Mouse (Mus musculus): ENCODE measurements around the gene Mrpl10.

The Mrpl10 gene

DNA sequence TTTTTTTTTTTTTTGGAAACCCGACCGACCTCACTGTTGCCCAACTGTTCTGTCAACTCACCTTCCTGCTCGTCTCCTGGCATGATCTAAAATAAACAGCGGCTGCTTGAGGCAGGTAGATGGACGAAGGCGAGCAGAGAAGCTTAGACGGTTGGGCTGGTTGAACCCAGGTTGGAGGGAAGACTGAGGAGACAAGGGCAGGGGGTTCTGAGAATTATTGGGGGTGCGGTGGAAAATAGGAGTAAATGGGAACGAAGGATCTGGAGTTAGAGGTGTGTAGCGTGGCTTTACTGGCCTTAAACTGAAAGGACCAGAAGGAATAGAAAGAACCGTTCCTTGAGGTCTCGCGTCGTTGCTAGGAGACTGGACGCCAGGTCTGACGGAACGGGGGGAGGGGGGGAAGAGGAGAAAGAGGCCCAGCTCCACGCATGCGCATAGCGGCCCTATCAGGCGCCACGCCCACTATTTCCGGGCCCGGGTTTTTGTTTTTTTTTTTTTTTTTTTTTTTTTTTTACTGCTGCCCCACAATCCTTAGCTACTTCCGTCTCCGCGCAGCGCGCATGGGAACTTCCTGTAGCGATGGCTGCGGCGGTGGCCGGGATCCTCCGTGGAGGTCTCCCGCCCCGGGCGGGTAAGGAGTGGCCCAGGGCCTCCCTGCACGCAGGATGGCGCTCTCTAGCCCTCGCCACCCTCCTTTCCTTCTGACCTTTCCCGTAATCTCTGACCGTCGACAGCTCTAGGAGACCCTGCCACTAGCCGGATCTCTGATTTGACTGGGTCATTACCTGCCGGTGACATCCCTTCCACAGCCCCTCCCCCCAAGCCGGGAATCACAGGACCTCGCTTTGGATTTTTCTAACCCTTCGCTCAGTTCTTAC lies at the start of gene Mrpl10, which contains the start of gene Lrrc46:
Mrpl10 (plus strand) TSS at position 539 of the 878 bp plus-strand sequence.
Lrrc46 (minus strand) TSS at position 386 of the 878 bp plus-strand sequence.
- in situ Hi-C loops (cut with MboI; ENCODE audit: low sequenced_read_pairs), result no loop called here

DNA sequence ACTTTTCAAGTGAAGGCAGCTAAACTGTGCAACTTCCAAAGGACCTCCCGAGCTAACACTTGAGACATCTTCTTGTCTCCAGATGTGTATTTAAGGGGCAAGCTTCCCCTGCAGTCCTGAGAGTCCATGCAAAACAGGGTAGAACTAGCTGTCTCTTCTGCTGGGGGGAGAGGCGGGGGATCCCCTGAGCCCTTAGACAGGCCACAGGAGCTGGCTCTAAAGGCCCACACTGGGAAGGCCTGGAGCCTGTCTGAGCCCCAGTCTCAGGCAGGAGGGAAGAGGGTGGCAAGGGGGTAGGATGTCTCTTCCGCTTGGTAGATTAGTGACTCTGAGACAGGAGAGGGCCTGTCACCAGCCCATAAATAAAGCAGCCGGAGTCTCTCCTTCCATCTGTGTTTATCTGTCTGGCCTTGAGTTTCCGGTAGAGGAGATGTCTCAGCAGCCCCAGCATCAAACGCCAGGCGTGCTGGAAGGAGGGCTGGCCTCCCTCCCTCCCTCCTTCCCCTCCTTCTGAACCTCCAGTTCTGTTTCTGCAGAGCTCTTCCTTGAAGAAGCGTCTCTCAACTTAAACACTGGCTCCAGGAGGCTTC lies 48.5 kb upstream of the Mrpl10 start:
- in situ Hi-C loops (cut with MboI; ENCODE audit: low sequenced_read_pairs), result no loop called here

DNA sequence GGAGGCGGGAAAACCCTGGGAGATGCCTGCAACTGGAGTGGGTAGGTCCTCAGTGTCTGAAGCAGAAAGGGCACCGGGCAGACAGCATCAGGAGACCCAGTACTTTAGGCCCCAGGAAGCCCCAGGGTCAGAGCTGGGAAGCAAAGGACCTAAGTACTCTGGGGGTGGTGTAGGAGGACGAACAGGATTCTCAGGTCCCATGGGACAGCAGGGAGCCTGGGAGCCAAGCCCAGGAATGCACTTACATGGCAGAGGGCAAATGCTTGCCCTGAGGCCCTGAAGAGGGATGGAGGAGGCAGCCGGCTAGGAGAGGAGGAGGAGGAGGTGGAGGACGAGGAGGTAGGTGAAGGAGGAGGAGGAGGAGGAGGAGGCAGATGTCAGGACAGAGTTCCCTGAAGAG lies 46.3 kb upstream of the Mrpl10 start:
- in situ Hi-C loops (cut with MboI; ENCODE audit: low sequenced_read_pairs), result no loop called here

DNA sequence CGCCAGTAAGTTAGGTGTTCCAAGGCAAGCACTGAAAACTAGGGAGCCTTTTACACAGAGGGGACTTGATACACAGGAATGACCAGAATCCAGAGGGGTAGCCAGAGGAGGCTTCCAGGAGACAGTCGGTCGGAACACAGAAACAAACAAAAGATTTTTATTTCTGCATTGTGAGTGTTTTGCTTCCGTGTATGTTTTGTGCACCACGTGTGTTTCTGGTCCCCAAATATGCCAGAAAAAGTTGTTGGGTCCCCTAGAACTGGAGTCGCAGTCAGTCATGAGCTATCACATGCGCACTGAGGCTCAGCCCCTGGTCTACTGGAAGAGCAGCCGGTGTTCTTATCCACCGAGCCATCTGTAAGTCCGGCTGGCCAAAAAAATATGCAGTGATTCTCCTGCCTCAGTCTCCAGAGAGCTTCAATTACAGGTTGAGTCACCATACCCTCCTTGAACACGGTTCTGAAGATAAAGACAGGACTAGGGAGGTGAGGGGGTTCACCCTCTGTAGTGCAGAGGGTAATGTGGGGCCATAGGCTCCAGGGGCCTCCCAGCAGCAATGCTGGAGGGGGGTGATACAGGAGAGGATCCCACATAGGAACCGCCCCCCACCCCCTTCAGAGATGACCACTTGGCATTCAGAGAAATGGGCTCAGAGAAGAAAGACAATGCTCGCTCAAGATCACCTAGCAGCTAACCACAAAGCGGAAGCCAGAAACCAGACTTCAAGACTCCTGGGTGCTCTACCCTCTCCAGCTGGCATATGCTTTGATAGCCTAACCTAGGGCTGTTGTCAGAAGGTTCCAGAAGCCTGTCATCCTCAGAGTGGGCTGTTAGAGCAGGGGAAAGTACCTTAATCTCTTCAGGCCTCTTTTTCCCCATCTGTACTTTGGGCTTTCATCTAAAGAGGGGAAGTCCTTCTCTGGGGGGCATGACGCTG lies 45.3 kb upstream of the Mrpl10 start:
- in situ Hi-C loops (cut with MboI; ENCODE audit: low sequenced_read_pairs), result no loop called here

DNA sequence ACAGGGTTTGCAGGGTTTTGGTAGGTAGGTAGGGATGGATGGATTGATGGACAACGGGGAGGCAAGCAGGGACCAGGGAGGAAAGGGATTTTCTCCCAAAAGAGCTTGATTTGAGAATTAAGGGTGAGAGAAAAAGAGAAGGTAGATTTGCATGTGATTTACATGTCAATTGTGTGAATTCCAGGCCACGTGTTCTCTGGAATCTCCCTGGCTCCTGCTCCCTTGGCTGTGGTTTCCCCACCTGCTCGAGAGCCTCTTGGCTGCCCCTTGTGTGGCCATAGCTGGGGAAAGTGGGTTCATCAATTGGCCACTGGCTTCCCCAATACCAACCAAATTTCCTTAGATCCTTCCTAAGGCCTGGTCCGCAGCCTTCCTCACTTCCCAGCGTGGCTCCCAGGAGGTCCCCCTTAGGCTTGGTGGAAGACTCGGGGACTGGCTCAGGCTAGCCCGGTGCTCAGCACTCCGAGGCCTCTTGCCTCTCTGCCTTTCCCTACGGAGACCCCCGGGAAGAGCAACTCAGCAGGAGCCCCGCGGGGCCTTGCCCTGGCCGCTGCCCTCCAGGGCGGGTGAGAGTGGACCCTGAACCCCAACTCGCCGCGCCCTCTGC lies 44.5 kb upstream of the Mrpl10 start:
- in situ Hi-C loops (cut with MboI; ENCODE audit: low sequenced_read_pairs), result no loop called here

DNA sequence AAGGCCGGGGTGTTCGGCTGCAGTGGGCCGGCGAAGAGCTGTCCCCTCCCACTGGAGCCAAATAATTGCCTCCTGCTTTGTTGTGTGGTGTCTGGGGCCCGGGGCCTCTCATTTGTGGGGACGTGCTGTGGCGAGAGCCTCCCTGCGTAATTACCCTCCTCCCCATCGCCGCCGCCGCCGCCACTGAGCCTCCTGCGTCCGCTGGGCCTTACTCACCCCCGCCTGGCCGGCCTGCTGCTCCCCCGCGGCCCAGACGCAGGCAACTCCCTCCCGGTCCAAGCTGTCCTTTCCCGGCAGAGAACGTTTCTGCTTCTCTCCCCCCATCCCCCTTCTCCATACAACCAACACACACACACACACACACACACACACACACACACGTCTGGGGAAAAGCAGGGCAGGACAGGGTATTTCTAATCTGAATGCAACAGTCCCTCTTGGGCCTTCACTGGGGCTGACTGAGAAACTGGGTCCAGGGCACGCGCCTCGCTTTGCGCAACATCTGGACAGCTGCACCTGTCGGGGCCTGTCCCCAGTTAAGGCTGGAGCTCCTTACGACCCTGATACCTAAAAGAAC lies 43.9 kb upstream of the Mrpl10 start:
- in situ Hi-C loops (cut with MboI; ENCODE audit: low sequenced_read_pairs), result no loop called here

DNA sequence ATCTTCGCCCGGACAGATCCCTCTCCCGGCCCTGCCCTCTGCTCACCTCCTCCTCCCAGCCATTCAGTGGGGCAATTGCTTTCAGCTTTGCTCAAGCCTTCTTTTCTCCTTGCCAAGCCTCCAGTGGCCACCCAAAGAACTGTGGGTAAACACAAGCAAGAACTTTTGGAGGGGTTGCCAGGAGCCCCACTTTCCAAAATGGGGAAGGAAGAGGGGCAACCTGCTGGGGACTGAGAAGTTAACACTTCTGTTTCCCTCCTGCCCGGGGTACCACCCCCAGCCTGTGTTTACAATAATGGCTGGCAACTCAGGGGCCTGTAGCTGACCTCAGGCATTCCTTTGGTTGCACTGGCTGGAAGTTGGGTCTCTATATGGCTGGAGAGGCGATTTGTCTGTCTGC lies 38.2 kb upstream of the Mrpl10 start:
- in situ Hi-C loops (cut with MboI; ENCODE audit: low sequenced_read_pairs), result no loop called here

DNA sequence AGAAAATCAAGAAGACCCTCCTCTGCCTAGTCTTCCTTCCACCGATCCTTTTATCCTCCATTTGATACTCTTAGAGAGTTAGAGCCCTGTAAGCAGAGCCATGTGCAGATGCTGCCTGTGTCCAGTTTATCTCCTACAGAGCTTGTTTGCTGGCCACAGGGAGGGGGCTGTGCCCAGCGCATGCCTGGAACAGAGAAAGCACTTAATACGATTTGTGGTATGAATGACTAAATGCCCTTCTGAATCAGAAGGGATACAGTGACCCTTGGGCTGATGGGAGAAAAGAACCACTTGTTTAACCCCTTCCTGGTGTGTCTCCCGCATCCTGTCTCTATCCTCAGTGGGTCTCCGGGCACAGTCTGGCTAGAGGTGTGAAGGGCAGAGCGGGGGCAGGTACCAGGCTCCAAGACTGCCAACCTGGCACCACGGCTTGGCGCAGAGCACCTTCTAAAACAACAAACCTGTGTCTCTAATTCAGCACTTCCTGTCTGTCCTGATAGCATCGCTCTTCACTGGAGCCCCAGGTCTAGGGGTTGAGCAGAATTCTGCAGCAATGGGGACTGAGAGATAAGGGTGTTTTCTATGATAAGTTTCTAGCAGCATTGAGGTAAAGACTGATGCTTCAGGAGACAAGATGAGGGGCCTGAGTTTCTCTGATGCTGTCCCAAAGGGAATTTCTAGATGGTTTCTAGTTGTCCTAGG lies 34.1 kb upstream of the Mrpl10 start:
- in situ Hi-C loops (cut with MboI; ENCODE audit: low sequenced_read_pairs), result no loop called here

DNA sequence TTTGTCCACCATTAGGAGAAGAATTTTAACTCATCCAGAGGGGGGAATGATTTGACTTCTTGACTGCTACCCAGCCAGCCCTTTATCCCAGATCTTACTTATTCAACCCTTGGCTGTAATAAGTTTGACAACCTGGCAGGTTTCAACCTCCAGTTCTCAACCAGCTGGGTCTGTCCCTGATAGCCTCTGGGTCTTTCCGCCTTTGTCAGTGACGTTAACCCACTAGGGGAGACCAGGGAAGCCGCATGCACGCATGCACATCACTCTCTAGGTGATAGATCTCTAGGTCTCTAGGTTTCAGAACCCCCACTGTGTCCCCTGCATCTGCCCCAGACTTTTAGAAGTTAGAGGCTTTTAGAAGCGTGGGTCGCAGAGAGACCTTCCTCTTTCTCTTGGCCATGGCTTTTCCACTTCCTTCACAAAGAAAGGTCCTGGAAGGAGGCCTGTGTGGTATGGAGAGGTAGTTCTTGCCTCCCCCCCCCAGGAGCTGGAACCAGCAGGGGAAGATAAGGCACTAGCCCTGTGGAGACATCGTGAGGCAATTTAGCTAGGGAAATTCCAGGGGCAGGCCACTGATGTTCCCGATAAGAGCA lies 32.1 kb upstream of the Mrpl10 start:
- in situ Hi-C loops (cut with MboI; ENCODE audit: low sequenced_read_pairs), result no loop called here

DNA sequence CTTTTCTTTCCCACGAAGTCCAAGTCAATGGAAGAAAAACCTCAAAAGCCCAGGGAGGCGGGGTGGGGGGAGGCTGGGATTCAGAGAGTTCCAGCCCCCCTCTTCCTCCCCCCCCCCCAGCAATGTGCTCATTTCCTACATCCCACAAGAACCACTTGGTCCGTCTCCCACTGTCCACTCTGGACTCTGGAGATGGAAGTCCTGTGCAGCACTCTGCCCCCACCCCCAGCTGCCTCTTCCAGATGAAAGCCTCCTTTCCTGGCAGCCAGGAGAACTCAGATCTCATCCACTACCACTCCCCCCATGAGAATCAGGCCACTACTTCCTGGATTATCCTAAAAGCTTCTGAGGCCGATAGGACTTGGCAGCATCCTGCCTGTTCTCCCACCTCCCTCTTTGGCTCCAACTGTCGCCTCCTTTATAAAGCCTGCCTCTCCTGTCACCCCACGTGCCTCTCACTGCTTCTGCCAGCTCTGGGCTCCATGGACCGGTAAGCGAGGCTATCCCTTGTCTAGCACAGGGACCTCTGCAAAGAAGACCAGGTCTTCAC lies 28.2 kb upstream of the Mrpl10 start, which contains the start of gene Sp6:
Sp6 (plus strand) TSS at position 274 of the 550 bp plus-strand sequence.
- in situ Hi-C loops (cut with MboI; ENCODE audit: low sequenced_read_pairs), result no loop called here

DNA sequence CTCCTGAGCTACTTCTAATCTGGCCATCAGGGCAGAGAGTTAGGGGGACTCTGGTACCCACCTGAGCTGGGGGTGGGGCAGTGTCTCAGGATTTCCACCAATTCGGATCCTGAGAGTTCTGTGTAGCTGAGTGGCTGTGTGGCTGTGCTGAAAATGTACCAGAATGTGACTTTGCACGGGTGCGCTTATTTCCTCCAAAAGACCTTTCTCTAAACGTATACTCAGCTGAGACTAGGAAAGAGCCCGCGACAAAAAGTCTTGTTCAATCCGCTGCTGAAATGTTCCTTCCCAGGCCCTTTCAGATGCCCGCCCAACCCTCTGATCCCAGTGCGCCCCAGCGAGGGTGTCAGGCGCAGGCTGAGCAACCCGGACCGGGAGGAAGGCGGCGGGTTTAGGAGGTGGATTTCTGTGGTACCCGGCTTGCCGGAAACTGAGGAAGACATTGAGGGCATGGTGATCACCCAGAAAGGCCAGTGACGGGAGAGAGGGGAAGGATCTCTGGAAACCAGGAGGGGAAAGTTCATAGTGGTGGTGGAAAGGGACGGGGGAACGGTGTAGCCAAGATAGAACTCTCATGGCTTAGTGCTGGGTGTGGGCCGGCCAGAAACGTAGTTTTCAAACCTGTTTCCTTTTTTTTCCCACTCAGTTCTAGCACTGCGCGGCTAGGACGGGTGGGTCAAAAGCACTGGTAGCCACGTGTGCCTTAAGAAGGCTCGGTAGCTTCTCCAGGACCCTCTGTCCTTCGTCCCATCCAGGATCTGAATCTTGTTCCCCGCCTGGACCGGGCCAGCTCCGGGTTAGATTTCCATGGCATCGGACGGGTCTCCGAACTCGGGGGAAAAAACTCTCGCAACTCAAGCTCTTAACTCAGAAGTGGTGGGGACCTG lies 23.4 kb upstream of the Mrpl10 start:
- in situ Hi-C loops (cut with MboI; ENCODE audit: low sequenced_read_pairs), result no loop called here

DNA sequence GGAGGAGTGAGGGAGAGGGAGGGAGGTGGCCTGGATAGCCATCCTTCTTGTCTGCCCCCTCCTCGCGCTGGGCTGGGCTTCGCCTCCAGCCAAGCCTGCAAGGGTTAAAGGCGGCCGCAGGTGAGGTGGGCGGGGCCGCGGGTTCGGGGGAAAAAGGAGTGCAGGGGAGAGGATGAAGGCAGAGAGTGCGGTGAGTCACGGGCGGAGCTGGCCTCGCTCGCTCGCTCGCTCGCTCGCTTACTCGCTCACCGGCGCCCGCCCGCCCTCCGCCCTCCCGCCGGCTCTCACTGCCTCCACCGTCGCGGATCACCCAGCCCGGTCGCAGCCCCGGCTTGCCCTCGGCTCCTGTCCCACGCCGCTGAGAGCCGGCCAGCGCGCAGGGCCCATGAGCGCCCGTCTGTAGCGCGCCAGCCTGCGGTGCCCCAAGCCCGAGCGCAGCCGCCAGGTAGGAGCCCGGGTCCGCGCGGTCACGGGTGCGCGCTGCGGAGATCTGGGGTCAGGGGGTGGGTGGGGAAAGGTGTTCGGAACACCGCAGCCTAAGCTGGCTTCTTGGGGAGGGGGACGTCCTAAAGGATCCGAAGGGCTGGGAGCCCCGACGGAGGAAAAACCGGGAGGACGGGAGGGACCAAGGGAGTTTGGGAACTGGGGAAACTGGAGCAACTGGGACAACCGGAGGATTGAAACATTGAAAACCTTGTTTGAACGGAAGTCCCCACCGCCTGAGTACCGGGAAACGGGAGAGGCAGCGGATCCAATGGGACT lies 22.6 kb upstream of the Mrpl10 start:
- in situ Hi-C loops (cut with MboI; ENCODE audit: low sequenced_read_pairs), result no loop called here

DNA sequence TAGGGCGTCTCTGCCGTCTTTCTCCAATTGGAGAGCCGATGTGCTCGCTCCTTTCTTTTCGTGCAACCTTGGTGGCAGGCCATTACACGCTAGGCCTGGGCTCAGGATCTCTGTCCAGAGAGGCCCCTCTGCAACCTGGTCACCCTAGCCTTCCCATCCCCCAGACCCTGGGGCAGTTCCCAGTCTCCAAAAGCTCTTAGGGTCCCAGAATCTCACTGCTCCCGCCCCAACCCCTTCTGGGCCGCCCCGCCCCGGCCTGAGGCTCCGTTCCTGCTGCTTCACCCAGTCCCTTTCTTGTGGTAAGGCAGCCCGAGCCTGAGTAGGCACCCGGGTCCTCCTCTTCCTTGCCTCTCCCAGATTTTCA lies 22.0 kb upstream of the Mrpl10 start:
- in situ Hi-C loops (cut with MboI; ENCODE audit: low sequenced_read_pairs), result no loop called here

DNA sequence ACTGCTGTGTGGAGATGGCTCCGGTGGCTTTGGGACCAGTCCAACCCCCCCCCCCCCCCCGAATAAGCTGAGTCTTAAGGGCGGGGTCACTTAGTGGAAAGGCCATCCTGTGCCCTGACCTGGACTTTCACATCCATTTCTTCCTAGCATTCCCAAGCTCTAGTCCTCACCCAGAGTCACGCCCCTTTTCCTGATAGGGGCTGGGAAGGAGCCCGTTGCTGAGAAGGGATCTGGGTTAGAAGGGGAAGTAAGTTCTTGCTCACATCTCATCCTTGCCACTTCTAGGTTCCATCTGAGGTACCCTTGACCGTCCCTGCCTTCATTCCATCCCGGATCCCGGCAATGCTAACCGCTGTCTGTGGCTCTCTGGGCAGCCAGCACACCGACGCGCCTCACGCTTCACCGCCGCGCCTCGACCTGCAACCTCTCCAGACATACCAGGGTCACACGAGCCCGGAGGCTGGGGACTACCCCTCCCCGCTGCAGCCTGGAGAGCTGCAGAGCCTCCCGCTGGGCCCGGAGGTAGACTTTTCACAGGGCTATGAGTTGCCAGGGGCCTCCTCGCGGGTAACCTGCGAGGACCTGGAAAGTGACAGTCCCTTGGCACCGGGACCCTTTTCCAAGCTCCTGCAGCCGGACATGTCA lies 20.1 kb upstream of the Mrpl10 start:
- in situ Hi-C loops (cut with MboI; ENCODE audit: low sequenced_read_pairs), result loop anchor here (5.0 kb wide), 1 partner anchor 34 kb away; no protein-coding TSS in a partner anchor

DNA sequence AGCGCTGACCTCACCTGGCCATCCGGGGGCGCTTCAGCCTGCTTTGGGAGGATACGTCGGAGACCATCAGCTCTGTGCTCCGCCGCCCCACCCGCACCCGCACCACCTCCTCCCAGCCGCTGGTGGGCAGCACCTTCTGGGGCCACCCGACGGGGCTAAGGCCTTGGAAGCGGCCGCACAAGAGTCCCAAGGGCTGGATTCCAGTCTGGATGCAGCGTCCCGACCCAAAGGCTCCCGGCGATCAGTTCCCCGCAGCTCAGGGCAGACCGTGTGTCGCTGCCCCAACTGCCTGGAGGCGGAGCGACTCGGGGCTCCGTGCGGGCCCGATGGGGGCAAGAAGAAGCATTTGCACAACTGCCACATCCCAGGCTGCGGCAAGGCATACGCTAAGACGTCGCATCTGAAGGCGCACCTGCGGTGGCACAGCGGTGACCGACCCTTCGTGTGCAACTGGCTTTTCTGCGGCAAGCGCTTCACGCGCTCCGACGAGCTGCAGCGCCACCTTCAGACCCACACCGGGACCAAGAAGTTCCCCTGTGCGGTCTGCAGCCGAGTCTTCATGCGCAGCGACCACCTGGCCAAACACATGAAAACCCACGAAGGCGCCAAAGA lies 19.4 kb upstream of the Mrpl10 start:
- in situ Hi-C loops (cut with MboI; ENCODE audit: low sequenced_read_pairs), result loop anchor here (5.0 kb wide), 1 partner anchor 35 kb away; no protein-coding TSS in a partner anchor

DNA sequence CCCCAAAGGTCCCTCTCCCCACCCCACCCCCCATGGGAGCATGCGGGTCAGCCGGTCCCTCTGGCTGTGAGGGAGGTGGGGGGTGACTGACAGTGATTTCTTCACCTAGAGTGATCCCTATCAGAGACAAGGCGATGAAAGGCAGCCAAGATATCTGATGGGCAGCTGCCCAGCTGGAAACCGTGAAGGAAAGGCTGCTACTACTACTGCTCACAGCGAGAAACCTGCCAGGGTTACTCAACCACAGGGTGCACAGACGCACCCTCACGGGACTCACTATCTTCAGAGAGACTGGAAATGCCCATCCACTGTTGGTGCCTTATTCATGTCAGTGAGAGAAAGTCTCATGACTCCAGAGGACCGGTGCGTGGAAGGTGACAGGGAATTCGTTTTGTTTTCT lies 16.4 kb upstream of the Mrpl10 start:
- in situ Hi-C loops (cut with MboI; ENCODE audit: low sequenced_read_pairs), result loop anchor here (5.0 kb wide), 1 partner anchor 38 kb away; no protein-coding TSS in a partner anchor
